Mouse (Mus musculus) cerebellum, adult 2 months (tissue): ENCODE measurements at regions not wholly inside any gene's neighbourhood (a gene's known extent, or its start where the extent isn't known, plus 50 kb on each side); places are given as distances from the start of the nearest gene placed in this dataset.

Experiments
- CTCF ChIP-seq: fragments of 200-500 bp; IDR thresholded peaks from 2 replicates; pipeline ENCODE4 v1.5.1; 2011; ENCODE audit warnings: low read depth, mild to moderate bottlenecking, control low read depth, low read length, moderate library complexity, borderline replicate concordance; ENCODE audit not compliant: insufficient read depth
- POLR2A ChIP-seq: fragments of 200-500 bp; IDR thresholded peaks from 2 replicates; pipeline ENCODE4 v1.6.1; 2011; ENCODE audit warnings: low read length, control low read depth, borderline replicate concordance; ENCODE audit not compliant: insufficient read depth

DNA sequence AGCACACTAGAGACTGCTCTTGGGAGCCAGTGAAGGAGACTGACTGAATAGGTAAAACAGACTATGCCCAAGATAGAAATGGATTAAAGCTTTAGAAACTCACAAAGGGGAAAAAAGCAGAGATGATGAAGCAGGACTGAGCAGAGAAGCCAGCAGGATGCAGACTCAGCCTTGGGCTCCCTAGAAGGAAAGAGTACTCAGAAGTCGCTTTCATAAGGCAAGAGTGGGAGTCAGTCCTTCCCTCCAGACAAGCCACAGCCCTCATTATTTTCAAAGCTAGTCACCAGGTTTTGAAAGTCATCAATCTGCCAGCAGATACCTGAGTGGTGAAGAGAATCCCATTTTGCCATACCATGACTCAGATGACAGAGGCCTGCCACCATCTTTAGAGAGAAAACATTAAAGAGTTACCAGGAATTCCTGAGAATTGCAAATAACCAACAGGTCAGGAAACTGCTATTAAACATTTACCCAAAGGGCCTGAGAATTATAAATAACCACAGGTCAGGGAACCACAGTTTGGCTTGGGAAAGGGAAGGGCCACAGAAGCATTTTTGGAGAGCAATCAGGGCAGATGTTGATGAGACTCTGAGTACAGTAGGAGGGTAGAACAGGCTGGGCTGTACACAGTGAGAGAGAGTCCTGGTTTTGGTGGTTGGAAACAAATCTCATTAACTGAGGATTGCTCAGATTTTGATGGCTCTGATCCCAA is 77.4 kb downstream of the Ptgs2 start:
- TF ChIP-seq POLR2A = no peak
- TF ChIP-seq CTCF = no peak
